In genomic region chr12:4180507-4180906, GRCm38 (mm10) we compare ENCODE assay signal across 25 mouse cellular contexts. TPM values are rescaled to one million over a fixed set of nuclear protein-coding genes. Genes with fewer than 3 reads are reported as not detected.
A peak's percentile ranks its signal among the peaks of the same experiment; 100 is the strongest.
DNase-seq lines count a peak whose midpoint lies in the region; ATAC-seq and TF ChIP-seq lines count a peak whose summit lies in the region.
"Had no signal": no experiment of that assay in that cellular context is flagged by ENCODE, and none has a peak within 500 bp of the region (broad histone marks: within the 10 kb centered on the region; RNA-seq: fewer than 3 reads in every experiment).

No protein-coding gene starts in this region.

- TF ChIP-seq POLR2A in CH12.LX (IDR thresholded peaks at IDR 0.05; ENCODE audit: low read depth, low read length), result no peak

- H3K27ac ChIP-seq in kidney, embryonic 15.5 days, result no peak overlapping the region
- H3K27ac ChIP-seq in CH12.LX (ENCODE audit: insufficient read depth, low read depth), result no peak overlapping the region
- H3K27ac ChIP-seq: forebrain, embryonic 10.5 days; heart, embryonic 10.5 days; hindbrain, embryonic 15.5 days; limb, embryonic 15.5 days; macrophage; neural tube, embryonic 15.5 days had no signal

- no peaks in the 10 kb centered on the region for H3K9me3 ChIP-seq in kidney, embryonic 15.5 days (replicated peaks)
- no peaks in the 10 kb centered on the region for H3K9me3 ChIP-seq in CH12.LX (replicated peaks; ENCODE audit: low read length)
- H3K9me3 ChIP-seq: forebrain, embryonic 10.5 days; heart, embryonic 10.5 days; hindbrain, embryonic 15.5 days; limb, embryonic 15.5 days; neural tube, embryonic 15.5 days had no signal

- no peaks in the 10 kb centered on the region for H3K27me3 ChIP-seq in kidney, embryonic 15.5 days
- H3K27me3 ChIP-seq in CH12.LX (replicated peaks), result no peaks in the 10 kb centered on the region
- H3K27me3 ChIP-seq: hindbrain, embryonic 15.5 days; limb, embryonic 15.5 days; neural tube, embryonic 15.5 days had no signal

- H3K4me2 ChIP-seq in kidney, embryonic 15.5 days, result no peak overlapping the region
- no peak overlapping the region for H3K4me2 ChIP-seq in CH12.LX (ENCODE audit: insufficient read depth, low read depth, poor library complexity, severe bottlenecking)
- H3K4me2 ChIP-seq: hindbrain, embryonic 15.5 days; limb, embryonic 15.5 days; midbrain, embryonic 11.5 days; neural tube, embryonic 15.5 days had no signal

- H3K79me2 ChIP-seq in CH12.LX (replicated peaks; ENCODE audit: control insufficient read depth, extremely low read depth, insufficient read depth, poor library complexity, severe bottlenecking), result no peaks in the 10 kb centered on the region

- H3K4me1 ChIP-seq in kidney, embryonic 15.5 days, result 0 out of 2 replicates have a peak, but pooled peaks cover 4% of the 10 kb centered on the region
- H3K4me1 ChIP-seq in CH12.LX (ENCODE audit: control insufficient read depth in 1 of 2, insufficient read depth in 2 of 2), result peaks cover 0 to 5% of the 10 kb centered on the region in 2 experiments; a peak in 1 of 4 replicates
- H3K4me1 ChIP-seq: hindbrain, embryonic 15.5 days had no signal

- TF ChIP-seq EP300 in CH12.LX (IDR thresholded peaks at IDR 0.05; ENCODE audit: low read length), result no peak

- H3K36me3 ChIP-seq in kidney, embryonic 15.5 days, result no peaks in the 10 kb centered on the region; the same call in 1 of the 2 replicates
- H3K36me3 ChIP-seq in CH12.LX (replicated peaks in 1 of 2; ENCODE audit: control insufficient read depth in 1 of 2, insufficient read depth in 1 of 2, low read length in 1 of 2), result no peaks in the 10 kb centered on the region
- H3K36me3 ChIP-seq: forebrain, embryonic 10.5 days; heart, embryonic 10.5 days; hindbrain, embryonic 15.5 days; neural tube, embryonic 15.5 days had no signal

- dilution Hi-C loops in CH12.LX (cut with MboI; ENCODE audit: extremely low pct_ligation_motif_present, extremely low pct_unique_long_range_greater_than_20kb, low sequenced_read_pairs), result no loop called here

- in situ Hi-C loops in CH12.LX (cut with MboI; ENCODE audit: low pct_ligation_motif_present, low pct_unique_long_range_greater_than_20kb, low sequenced_read_pairs), result no loop called here

- TF ChIP-seq CTCF in CH12.LX (conservative IDR thresholded peaks at IDR 0.05 in 1 of 2, IDR thresholded peaks at IDR 0.05 in 1 of 2; ENCODE audit: low read depth in 2 of 2, low read length in 2 of 2), result no peak

- WGBS in kidney, embryonic 15.5 days, result 48% methylated on average over 3 of the region's 3 CpGs

- H3K4me3 ChIP-seq in kidney, embryonic 15.5 days (replicated peaks), result no peak overlapping the region
- no peak overlapping the region for H3K4me3 ChIP-seq in CH12.LX (replicated peaks in 1 of 3; ENCODE audit: low read depth in 2 of 3, low read length in 2 of 3, poor library complexity in 1 of 3)
- H3K4me3 ChIP-seq: forebrain, embryonic 10.5 days; heart, embryonic 10.5 days; hindbrain, embryonic 15.5 days; limb, embryonic 15.5 days; neural tube, embryonic 15.5 days had no signal

- ATAC-seq in kidney, embryonic 15.5 days (replicated peaks; ENCODE audit: low FRiP score), result 0 out of 2 replicates have a peak, but pooled peaks have one; percentile 11
- ATAC-seq in hematopoietic stem cell, adult 5-6 weeks (replicated peaks in 1 of 2; ENCODE audit: insufficient read depth in 1 of 2, low FRiP score in 2 of 2, low TSS enrichment in 1 of 2, low read depth in 1 of 2, poor library complexity in 2 of 2, severe bottlenecking in 2 of 2), result peak; percentile 53 to 60; a peak in 2 of 4 replicates
- ATAC-seq: forebrain, postnatal 0 days; intestine, postnatal 0 days had no signal

- H3K9ac ChIP-seq in kidney, embryonic 15.5 days, result no peak overlapping the region
- H3K9ac ChIP-seq in CH12.LX (ENCODE audit: insufficient read depth, low read depth), result no peak overlapping the region
- H3K9ac ChIP-seq: forebrain, postnatal 0 days; hindbrain, embryonic 15.5 days; limb, embryonic 15.5 days; neural tube, embryonic 15.5 days had no signal

- DNase-seq in kidney, postnatal 14 days, result no peak
- DNase-seq in CH12.LX (ENCODE audit: extremely low read depth) (peak; percentile 24), R1 (ENCODE audit: low read depth, low spot score) (peak; percentile 78)
- DNase-seq in right cerebral cortex, adult 18-20 months, result no peak
- DNase-seq in left cerebral cortex, adult 9 months (ENCODE audit: low spot score in 2 of 2), result no peak
- no peak for DNase-seq in spleen, postnatal 10 days (ENCODE audit: low spot score in 2 of 2)
- DNase-seq: adrenal gland, postnatal 25 days; cerebellum, adult 11 months; cerebellum, postnatal 10 days; forebrain, postnatal 0 days; heart, postnatal 4 days; kidney, postnatal 4 days; left cerebral cortex, postnatal 4 days; right cerebral cortex, postnatal 14 days; thymus, postnatal 25 days had no signal

- no peak for TF ChIP-seq RAD21 in CH12.LX (IDR thresholded peaks at IDR 0.05; ENCODE audit: low read depth, low read length)

TF ChIP-seq in CH12.LX, 34 proteins besides CTCF, POLR2A, EP300 and RAD21:
- peak; percentile 87 for TF ChIP-seq MAFK (IDR thresholded peaks at IDR 0.05; ENCODE audit: insufficient replicate concordance, low read length)
- no peak for TF ChIP-seq NELFE (IDR thresholded peaks at IDR 0.05; ENCODE audit: low read depth, low read length)

RNA-seq across cellular contexts. Expression of gene Adcy3, which starts 47.6 kb away (rescaled TPM):
- polyA plus RNA-seq in kidney, embryonic 15.5 days (2015; fragmentation: Nextera tagmentation; extraction: Ambion mirVana), result 9.4 and 11.0 TPM in 2 replicates
- total RNA-seq in CH12.LX (2012; rRNA removed), result 0.04 and 0.13 TPM in 2 replicates
- total RNA-seq in CH12.LX (2014; rRNA removed), result 0.13 and 0.18 TPM in 2 replicates
- 0.34 and 0.44 TPM in 2 replicates for polyA plus RNA-seq in CH12.LX (2012; ENCODE audit: insufficient read length, low read depth)
- total RNA-seq in hematopoietic stem cell, adult 5-6 weeks (2017), result 1.8 and 4.9 TPM in 2 replicates

RNA-seq across cellular contexts. Expression of gene Ptrhd1, which starts 53.3 kb away (rescaled TPM):
- 7.2 and 7.5 TPM in 2 replicates for polyA plus RNA-seq in kidney, embryonic 15.5 days (2015; fragmentation: Nextera tagmentation; extraction: Ambion mirVana)
- 3.6 and 4.7 TPM in 2 replicates for total RNA-seq in CH12.LX (2012; rRNA removed)
- 7.3 and 9.3 TPM in 2 replicates for total RNA-seq in CH12.LX (2014; rRNA removed)
- polyA plus RNA-seq in CH12.LX (2012; ENCODE audit: insufficient read length, low read depth), result 6.7 and 6.8 TPM in 2 replicates
- 3.4 and 5.1 TPM in 2 replicates for total RNA-seq in hematopoietic stem cell, adult 5-6 weeks (2017)

RNA-seq across cellular contexts. Expression of gene Cenpo, which starts 53.6 kb away (rescaled TPM):
- polyA plus RNA-seq in kidney, embryonic 15.5 days (2015; fragmentation: Nextera tagmentation; extraction: Ambion mirVana), result 13.1 and 14.8 TPM in 2 replicates
- total RNA-seq in CH12.LX (2012; rRNA removed), result 25.3 and 25.4 TPM in 2 replicates
- 32.1 and 32.7 TPM in 2 replicates for total RNA-seq in CH12.LX (2014; rRNA removed)
- 19.3 and 24.4 TPM in 2 replicates for polyA plus RNA-seq in CH12.LX (2012; ENCODE audit: insufficient read length, low read depth)
- 36.5 and 38.2 TPM in 2 replicates for total RNA-seq in hematopoietic stem cell, adult 5-6 weeks (2017)

Comparison
In these comparisons a context has a peak if more than half of its experiments do, and no peak if none do; other contexts are left out.
1. DNase-seq: peak in CH12.LX (single experiment) and R1 (single experiment); none in kidney, postnatal 14 days (single experiment), right cerebral cortex, adult 18-20 months (single experiment), left cerebral cortex, adult 9 months (0 of 2) and spleen, postnatal 10 days (0 of 2).